Mouse (Mus musculus): Measurements from ENCODE around the gene Tent4a.
"Not testable (repeated sequence)": the region's sequence is repeated elsewhere in the genome, so short reads cannot be mapped to it uniquely, and the experiment has no call there.

Gene Tent4a

GRCm38 (mm10) chr13:69534334-69534653, at the start of gene Tent4a:
Gene Tent4a, minus strand, starts transcription at chr13:69534617.
- in situ Hi-C loops (cut with MboI, MseI) = loop anchor here (10.0 to 25.0 kb wide), 2 partner anchors 278 to 949 kb away; partner anchors contain the start of genes Fastkd3, Med10 and Mtrr

GRCm38 (mm10) chr13:69583591-69583990, 49.2 kb upstream of the Tent4a start:
- in situ Hi-C loops (cut with MboI, MseI) = no loop called here

DNA sequence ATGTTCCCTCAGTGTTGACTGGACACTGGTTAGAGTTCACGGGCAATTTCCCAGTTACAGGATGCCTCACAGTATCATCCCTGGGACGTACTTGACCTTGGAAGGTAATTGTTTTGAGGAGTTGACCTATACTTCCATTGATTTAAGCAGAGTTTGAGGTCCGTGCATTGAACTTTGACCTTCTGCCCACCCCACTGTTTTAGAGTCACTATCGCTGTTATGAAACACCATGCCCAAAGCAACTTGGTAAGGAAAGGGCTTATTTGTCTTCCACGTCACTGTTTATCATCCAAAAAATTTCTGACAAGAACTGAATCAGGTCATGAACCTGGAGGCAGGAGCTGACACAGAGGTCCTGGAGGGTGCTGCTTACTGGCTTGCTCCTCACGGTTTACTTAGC, 48.0 kb upstream of the Tent4a start:
- in situ Hi-C loops (cut with MboI, MseI) = no loop called here

DNA sequence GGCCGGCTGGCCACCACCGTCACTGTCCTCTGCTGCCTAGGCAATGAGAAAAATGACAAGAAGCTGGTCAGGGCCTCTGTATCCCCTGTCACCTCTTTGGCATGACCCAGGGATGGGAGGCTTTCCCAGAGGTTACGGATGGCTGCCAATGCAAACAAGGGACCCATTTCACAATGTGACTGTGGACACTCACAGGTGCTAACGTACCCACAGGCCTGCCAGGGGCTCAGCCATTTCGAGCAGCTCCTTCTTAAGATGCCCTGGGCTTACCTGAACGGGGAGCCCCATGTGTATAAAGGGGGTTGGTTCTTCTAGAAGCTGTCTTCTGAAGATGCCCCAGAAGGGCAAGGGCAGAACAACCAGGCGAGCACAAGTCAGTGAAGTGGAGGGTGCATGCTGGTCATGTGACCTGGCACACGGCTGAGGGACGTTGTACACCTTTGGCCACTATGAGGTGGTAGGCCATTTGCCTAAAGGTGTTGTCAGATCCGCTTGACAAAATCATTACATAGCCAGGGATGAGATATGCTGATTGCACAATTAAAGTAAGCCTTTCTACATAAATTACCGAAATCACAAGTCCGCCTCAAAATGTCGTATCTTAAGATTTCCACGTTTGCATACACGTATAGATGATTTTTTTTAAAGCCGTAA, 42.9 kb upstream of the Tent4a start:
- in situ Hi-C loops (cut with MboI, MseI) = no loop called here

GRCm38 (mm10) chr13:69576676-69577075, 42.3 kb upstream of the Tent4a start:
- in situ Hi-C loops (cut with MboI, MseI) = no loop called here

DNA sequence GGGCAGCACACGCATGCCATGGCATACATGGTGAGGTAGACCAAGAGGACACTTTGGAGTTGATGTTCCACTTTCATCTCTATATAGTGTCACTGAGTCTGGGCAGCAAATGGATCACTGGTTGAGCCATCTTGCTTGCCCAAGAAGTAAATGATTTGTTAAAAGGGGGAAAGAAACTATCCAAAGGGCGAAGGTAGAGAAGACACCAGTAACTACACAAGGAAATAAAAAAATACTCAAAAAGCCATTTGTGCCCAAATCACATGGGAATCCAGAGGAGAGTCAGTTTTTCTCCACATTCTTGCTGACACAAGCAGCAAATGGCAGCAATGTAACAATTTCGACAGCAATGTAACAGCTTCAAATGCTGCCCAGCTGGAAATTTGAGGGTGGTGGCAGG, 38.2 kb upstream of the Tent4a start:
- in situ Hi-C loops (cut with MboI, MseI) = no loop called here

DNA sequence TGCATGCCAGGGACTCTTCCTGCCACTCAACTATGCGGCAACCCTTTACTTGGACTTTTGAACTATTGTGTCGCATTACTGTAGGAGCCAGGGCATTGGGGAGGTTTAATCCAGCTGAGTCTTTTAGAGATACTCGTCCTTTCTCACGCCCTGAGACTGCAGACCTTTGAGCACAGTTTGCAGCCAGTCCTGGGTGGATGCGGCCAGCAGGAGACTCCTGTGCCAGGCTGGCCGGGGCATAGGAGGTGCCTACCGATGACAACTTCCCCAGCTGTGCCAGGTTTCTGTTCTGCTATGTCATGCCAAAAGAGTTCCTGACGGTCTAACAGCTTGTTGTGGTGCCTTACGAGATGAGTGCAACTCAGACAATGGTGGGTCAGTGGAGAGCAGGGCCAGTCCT, 34.8 kb upstream of the Tent4a start:
- in situ Hi-C loops (cut with MboI, MseI) = no loop called here

DNA sequence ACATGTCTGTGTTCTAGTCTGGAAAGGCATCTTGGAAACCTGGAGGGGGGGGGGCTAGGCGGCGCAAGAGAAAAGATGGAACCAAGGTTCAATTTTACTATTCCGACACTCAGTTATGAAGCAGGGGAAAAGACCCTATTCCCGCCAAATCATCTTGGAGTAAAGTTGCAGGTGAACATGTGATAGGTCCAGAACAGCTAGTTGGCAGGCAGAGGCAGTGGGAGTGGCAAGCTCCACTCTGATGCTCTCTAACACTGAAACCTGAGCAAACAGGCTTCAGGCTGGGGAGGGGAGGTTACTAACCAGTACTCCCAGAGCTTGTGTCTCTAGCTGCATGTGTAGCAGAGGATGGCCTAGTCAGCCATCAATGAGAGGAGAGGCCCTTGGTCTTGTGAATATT, 31.0 kb upstream of the Tent4a start:
- in situ Hi-C loops (cut with MboI, MseI) = not testable (repeated sequence)

- in situ Hi-C loops (cut with MboI, MseI) = no loop called here
Observed at GRCm38 (mm10) chr13:69564573-69564972, 30.2 kb upstream of the Tent4a start.

DNA sequence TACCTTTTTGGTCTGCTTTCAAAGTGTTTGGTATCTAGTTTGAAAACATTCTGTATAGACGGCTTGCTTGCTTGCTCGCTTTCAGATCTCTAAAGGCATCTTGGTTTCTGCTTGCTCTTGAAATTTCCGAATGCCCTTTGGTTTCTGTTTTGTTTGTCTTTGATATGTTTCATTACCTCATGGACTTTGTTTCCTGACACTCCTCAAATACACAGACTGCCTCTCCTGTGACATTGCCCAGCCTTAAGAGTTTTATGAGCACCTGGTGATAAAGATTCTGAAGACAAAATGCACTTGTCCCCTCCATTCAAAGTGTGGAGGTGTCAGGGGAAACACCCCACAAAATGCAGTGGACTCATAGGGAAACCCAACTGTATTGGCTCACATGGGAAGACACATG, 29.5 kb upstream of the Tent4a start:
- in situ Hi-C loops (cut with MboI, MseI) = no loop called here

- in situ Hi-C loops (cut with MboI, MseI) = no loop called here
Observed at GRCm38 (mm10) chr13:69562654-69563574, 28.5 kb upstream of the Tent4a start.

DNA sequence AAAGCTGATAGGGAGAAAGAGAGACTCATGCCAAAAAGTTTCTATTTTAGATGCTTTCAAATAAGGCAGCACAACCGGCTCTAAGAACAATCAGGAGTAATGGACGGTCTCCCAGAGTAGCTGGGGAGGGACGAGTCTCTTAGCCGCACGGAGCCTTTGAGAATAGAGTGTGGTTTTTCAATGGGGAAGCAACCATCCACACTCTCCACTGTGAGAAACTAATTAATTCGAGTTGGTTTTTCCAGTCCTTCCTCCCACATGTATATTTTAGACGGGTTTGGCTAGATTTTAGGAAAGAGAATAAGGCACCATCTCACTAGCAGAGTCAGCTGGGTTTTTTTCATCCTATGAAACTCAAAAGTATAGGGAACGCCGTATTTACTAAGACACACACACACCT, 27.6 kb upstream of the Tent4a start:
- in situ Hi-C loops (cut with MboI, MseI) = no loop called here

GRCm38 (mm10) chr13:69559291-69559961, 25.0 kb upstream of the Tent4a start:
- in situ Hi-C loops (cut with MboI, MseI) = no loop called here

- in situ Hi-C loops (cut with MboI, MseI) = no loop called here
Observed at GRCm38 (mm10) chr13:69558098-69558660, 23.8 kb upstream of the Tent4a start.

GRCm38 (mm10) chr13:69556728-69557127, 22.3 kb upstream of the Tent4a start:
- in situ Hi-C loops (cut with MboI, MseI) = no loop called here

DNA sequence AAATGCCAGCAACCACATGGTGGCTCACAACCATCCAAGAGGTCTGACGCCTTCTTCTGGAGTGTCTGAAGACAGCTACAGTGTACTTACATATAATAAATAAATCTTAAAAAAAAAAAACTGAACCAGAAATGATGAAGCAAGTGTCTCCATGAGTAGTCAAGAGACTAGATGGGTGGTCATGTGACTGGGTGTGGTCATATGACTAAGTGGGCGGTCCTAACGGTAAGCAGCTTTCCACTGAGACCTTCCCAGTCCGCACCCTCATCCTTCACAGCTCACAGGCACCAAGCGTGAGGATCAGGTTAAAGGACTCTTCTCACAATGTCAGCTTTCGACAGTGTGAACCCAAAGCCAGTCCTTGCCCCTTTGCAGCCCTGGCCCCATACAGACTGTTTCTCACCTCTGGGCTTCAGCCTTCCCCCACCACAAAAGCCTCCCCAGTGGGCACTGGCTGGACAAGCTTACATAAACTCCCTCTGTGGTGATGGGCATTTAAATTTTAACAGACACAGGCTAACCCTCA, 21.6 kb upstream of the Tent4a start:
- in situ Hi-C loops (cut with MboI, MseI) = no loop called here

- in situ Hi-C loops (cut with MboI, MseI) = no loop called here
Observed at GRCm38 (mm10) chr13:69555045-69555444, 20.6 kb upstream of the Tent4a start.

DNA sequence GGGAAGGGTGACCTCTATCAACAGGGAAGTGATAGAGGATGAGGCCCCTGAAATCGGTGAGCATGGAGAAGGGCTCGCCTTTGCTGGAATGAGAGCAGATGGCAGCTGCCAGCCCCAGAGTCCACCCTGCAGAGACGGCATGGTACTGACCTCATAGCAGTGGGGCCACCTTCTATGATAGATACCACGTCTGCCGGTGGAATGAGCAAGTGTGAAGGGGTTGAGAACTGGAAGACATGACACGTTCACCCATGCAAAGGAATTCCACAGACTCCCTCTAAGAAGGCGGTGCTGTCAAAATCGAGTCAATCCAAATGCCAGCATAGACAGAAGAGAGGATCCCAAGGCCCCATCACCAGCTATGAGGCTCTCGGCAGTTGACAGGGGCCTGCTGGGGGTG, 19.8 kb upstream of the Tent4a start:
- in situ Hi-C loops (cut with MboI, MseI) = loop anchor here (5.0 kb wide), 1 partner anchor 98 kb away; no protein-coding TSS in a partner anchor

GRCm38 (mm10) chr13:69553024-69553423, 18.6 kb upstream of the Tent4a start:
- in situ Hi-C loops (cut with MboI, MseI) = loop anchor here (5.0 kb wide), 1 partner anchor 99 kb away; no protein-coding TSS in a partner anchor

DNA sequence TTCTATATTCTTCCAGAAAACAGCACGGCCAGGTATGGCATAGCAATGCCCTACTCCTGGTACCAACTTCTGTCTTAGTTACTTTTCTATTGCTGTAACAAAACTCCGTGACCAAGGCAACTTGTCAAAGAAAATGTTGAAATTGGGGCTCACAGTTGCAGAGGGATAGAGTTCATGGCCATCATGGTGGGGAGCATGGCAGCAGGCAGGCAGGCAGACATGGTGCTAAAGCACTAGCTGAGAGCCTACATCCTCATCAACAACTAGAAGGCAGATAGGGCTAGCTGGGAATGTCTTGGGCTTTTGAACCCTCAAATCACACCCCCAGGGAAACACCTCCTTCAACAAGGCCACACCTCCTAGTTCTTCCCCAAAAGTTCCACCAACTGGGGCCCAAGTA, 16.4 kb upstream of the Tent4a start:
- in situ Hi-C loops (cut with MboI, MseI) = loop anchor here (5.0 kb wide), 1 partner anchor 101 kb away; no protein-coding TSS in a partner anchor

DNA sequence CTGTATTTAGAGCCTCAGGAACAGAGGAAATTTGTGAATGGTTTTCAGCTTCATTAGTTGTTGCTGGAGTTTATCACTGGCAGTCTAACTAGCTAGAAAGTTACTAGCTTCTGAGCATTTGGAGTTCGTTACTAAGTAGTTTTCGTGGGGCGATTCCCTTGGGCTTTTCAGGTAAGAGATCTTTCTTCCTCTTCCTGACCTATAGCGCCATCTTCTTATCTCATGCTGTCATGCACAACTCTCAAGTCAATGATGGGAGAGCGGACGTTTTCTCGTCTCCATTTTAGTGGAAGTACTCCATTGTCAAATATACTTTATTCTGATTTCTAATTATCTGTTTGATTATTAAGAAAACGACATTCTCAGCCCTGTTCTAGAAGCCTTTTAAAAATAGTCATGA, 15.6 kb upstream of the Tent4a start:
- in situ Hi-C loops (cut with MboI, MseI) = loop anchor here (5.0 to 25.0 kb wide), 2 partner anchors 102 to 262 kb away; partner anchors contain the start of gene Med10

Data from regulatory T cell (primary cell).